Mouse (Mus musculus) megakaryocyte, embryonic 14.5 days (primary cell): ENCODE data around the gene Hist1h4d.

ENCODE experiments used
- FLI1 ChIP-seq: IDR thresholded peaks from 2 replicates; pipeline ENCODE4 v1.6.1; 2012; ENCODE audit warnings: low read length, inconsistent platforms, mixed read lengths
- GATA1 ChIP-seq: IDR thresholded peaks from 3 replicates; pipeline ENCODE4 v1.6.1; 2012; ENCODE audit warnings: mixed read lengths, low read length, inconsistent platforms, borderline replicate concordance

DNA sequence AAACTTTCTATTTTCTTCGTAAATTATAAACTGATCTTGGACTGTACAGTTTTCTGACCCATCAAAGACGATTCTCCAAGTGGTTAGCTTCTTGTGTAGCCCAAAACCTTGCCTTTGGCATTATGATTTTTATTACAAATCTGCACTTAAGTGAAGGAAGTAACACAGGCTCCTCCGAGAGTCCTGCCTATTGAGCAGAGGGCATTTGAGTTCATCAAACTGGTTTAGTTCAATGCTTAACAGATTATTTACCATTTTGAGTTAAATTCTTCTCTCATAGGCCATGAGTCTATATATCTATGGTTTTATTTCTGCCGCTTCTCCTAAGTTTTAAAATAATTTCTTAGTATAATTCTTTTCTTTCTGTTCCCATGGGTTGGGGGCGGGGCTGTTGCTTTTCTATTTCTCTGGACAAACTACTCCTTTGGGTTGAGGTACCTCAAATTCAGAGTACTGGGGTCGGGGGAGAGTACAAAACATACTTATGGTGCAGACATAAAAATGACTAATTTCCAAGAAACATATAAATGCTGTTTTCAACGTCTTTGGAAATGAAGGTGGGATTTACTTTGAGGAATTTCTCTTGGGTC lies 41.6 kb downstream of the Hist1h4d start:
- TF ChIP-seq GATA1 = no peak
- no peak for TF ChIP-seq FLI1
